Mouse (Mus musculus) megakaryocyte, adult 5-6 weeks (primary cell): ENCODE results near the gene Hfe2. TPM values are rescaled to one million over a fixed set of nuclear protein-coding genes. Genes with fewer than 3 reads are reported as not detected.
"Not testable (repeated sequence)": the region's sequence is repeated elsewhere in the genome, so short reads cannot be mapped to it uniquely, and the experiment has no call there.

Experiments
- ATAC-seq: 2 replicates; pipeline ENCODE4 v1.8.0; 2016; ENCODE audit warnings: mild to moderate bottlenecking, inconsistent platforms; ENCODE audit not compliant: poor library complexity, severe bottlenecking
- total RNA-seq, 2 experiments: library from RNA; stranded (forward) in 1 of 2; stranded (reverse) in 1 of 2; fragments of 153-499, 151-499 nt in 1 of 2; fragments of 221-1000, 200-1000 nt in 1 of 2; gene quantifications; 2 replicates each; pipeline versions ENCODE4 v1.2.3 to v1.2.4; 2015 to 2017

Gene Hfe2
- total RNA-seq (2015) (not detected in 2 replicates), total RNA-seq (2017) (not detected in 2 replicates)

DNA sequence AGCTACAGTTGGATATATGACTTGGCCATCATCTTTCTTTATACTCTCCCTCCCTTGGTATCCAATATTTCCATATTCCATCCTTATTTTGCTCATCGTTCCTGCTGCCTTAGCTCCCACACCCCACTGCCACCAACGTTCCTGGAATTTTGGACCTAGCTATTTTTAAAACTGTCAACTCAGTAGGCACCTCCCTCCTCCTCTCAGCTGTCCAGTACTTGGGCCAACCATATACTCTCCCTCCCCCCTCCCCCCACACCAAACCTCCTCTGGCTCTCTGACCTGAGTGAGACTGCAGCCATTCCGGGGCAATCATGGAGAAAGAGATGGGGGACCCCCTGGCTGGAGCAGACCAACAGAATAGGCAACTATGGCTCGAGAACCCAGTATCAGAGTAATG lies at the start of gene Hfe2:
TSS of gene Hfe2 (plus strand) at position 259 of the 400 bp plus-strand sequence.
- ATAC-seq = no peak

DNA sequence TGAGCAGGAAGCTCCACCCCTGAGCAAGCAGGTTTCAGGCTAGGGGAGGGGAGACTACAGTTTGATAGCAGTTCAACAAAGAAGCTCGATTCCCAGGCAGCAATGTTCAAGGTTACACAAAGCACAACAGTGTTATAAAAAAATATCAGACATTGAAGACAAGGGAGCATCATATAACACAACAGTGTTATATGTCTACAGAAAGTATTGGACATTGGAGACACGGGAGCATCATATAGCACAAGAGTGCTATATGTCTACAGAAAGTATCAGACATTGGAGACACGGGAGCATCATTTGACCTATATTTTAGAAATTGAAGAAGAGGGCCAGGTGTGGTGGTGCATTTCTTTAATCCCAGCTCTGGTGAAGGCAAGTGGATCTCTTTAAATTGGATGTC lies 47.9 kb upstream of the Hfe2 start:
- ATAC-seq = no peak

- ATAC-seq = no peak
These were observed 47.4 kb upstream of the Hfe2 start for GRCm38 (mm10) chr3:96477558-96477957.

- no peak; the same call in 1 of the 2 replicates for ATAC-seq
These were observed 45.7 kb upstream of the Hfe2 start for GRCm38 (mm10) chr3:96479249-96479648.

DNA sequence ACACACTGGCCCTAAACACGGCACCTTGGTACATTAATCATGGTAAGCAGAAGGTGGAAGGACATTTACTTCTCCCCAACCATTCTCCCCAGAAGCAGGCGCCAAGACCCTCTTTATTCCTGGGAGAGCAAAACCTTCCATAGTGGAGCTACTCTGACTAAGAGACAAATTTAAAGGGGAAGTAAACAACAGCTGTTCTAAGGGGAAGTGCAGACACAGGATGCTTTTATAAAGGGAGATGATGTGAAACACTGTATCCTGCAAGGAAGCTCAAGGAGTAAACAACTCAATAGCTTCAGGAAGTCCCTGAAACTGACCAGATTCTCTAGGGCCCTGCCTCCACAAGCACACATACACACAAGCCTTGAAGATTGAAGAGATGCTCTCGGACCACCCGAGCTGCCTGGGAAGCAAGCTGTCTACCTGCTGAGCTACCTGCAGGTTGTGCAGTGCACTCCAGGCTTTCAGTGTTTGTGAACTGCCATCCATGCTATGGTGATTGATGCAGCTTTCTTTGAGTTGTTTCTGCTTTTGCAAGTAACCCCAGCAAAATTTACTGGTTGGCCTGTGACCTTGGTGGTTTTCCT lies 44.2 kb upstream of the Hfe2 start:
- ATAC-seq = no peak

- ATAC-seq = no peak
These were observed 43.1 kb upstream of the Hfe2 start for GRCm38 (mm10) chr3:96481856-96482255.

- ATAC-seq = no peak
These were observed 42.5 kb upstream of the Hfe2 start for GRCm38 (mm10) chr3:96482451-96482850.

DNA sequence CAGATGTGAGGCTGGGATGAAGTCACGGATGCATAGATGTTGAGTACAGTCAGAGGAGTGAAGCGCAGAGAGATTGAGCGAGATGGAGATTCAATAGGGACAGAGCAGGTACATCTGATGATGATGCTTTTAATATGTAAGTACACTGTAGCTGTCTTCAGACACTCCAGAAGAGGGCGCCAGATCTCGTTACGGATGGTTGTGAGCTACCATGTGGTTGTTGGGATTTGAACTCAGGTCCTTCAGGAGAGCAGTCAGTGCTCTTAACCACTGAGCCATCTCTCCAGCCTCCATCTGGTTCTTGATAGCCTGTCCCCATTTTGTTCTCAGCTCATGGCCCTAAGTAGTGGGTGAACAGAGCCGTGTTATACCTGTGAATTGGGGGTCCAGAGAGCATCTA lies 41.9 kb upstream of the Hfe2 start:
- ATAC-seq = not testable (repeated sequence)

DNA sequence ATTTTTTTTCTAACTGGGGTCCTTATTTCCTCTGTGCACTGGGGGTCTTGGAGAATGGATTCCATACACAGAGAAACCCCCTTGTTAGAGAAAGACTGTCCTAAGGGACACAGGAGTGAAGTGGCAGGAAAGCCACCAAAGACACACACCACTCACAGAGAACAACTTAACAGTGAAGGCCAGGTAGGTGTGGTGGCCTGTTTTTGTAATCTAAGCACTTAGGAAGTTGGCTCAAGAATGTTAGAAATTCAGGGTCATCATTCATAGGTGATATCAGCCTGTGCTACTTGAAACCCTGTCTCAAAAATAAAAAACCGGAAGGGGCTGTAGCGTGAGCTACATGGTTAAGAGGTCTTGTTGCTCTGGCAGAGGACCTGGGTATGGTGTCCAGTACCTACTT lies 41.0 kb upstream of the Hfe2 start:
- ATAC-seq = no peak

- ATAC-seq = no peak
These were observed 40.1 kb upstream of the Hfe2 start for GRCm38 (mm10) chr3:96484921-96485320.

DNA sequence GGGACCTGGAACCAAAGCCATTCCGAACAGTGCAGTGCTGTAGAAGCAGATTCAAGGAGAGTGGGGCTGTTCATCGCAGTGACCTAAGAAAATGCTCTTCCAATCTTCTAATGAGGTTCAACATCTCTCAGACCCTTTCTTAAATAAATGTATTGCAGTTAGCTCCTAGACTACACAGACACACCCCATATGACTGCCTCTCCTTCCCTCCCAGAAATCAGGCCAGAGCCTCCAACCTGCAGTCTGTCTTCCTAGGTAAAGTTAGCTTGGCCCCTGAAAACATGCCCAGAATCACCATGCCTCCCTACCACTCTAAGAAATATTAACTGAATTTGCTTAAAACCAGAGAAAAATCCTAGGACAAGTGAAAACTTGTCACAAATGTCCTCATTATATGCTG lies 39.6 kb upstream of the Hfe2 start:
- no peak for ATAC-seq

- peak; percentile 48 for ATAC-seq
These were observed 38.7 kb upstream of the Hfe2 start for GRCm38 (mm10) chr3:96486064-96486827.

- ATAC-seq = peak; percentile 67
These were observed 38.0 kb upstream of the Hfe2 start for GRCm38 (mm10) chr3:96486828-96487559.

- ATAC-seq = no peak
These were observed 37.2 kb upstream of the Hfe2 start for GRCm38 (mm10) chr3:96487596-96488289.

- ATAC-seq = peak; percentile 67
These were observed 36.6 kb upstream of the Hfe2 start for GRCm38 (mm10) chr3:96488290-96488906.

DNA sequence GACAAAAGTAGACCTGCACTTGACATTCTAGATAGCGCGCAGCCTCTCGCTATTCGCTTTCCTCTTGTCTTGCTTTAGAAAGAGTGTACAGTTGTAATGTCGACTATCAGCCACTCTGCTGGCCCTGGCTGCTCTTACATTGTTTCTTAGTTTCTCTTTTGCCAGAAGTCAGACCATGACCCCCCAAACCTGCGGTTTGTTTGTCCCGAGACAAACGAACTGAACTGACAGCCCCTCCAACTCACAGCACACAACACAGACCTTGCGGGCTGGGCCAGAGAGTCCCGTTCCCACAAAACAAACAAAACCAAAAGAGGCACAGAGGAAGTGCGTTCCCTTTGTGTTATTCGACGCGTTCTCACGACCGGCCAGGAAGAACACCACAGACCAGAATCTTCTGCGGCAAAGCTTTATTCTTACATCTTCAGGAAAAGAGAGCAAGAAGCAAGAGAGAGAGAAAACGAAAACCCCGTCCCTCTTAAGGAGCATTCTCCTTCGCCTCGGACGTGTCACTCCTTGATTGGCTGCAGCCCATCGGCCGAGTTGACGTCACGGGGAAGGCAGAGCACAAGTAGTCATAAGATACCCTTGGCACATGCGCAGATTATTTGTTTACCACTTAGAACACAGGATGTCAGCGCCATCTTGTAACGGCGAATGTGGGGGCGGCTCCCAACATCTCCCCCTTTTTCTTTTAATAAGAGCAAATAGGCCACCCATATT lies 35.9 kb upstream of the Hfe2 start:
- peak; percentile 51 for ATAC-seq

DNA sequence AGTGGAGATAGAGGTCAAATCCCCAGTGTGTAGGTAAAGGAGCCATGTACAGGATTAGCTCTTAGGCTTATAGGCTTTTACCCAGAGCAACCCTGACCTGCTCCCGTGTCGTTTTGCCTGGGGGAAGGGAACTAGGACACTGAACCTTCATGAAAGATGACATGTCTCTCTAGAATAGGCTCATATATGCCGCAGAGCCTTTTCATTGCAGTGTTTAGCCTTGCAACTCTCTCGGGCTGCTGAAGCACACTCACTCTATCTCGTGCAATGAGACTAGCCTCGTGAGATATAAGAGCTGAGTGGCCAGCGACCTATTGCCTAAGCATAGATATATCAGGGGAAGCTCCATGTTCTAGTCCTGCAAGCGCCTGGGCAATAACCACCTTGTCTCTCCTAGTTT lies 35.3 kb upstream of the Hfe2 start:
- not testable (repeated sequence) for ATAC-seq

DNA sequence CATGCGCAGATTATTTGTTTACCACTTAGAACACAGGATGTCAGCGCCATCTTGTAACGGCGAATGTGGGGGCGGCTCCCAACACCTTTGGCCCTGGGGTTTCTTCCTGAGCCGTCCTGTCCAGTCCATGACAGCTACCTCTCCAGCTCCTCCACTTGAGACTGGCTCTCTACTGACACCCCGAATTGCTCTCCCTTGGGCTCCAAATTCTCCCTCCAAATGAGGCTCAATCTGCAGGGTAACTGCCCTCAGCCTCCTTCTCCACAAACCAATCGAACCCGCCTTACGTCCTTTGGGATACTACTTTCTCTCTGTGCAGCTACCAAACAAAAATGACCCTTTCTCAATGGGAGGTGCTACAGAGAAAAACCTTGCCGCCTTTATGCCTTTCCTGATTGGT lies 30.5 kb upstream of the Hfe2 start:
- not testable (repeated sequence) for ATAC-seq

DNA sequence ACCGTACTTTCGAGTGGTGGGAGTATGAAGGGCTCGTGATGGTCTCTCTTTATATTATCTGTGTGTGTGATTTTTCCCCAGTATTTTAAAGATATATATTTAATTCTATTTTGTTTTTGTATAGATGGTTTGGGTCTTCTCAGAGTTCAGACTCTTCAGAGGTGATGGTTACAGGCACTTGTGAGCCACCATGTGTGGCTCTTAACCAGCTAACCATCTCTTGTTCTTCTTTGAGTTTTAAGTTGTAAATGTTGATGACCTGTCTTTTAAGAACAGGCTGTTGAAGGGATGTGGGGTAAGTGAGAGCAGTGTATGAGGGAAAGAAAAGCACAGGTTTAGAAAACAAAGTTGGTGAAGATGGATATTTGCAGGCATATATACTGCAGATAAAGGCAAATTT lies 30.1 kb upstream of the Hfe2 start:
- no peak for ATAC-seq
